Mouse (Mus musculus) adrenal gland, postnatal 36 days (tissue): ENCODE measurements around the gene Lsm11. TPM values are rescaled to one million over a fixed set of nuclear protein-coding genes. Genes with fewer than 3 reads are reported as not detected.

Experiments
- DNase-seq, 2 experiments: peaks; one replicate each; pipeline ENCODE4 v3.0.0; 2021; ENCODE audit warnings: mixed read lengths in 1 of 2
- total RNA-seq, 2 experiments: library from RNA; stranded (reverse); gene quantifications; 2 replicates each; pipeline ENCODE4 v1.2.3; 2021

The Lsm11 gene
- total RNA-seq, 2 experiments from 2014 or later = 12.8 to 16.7 TPM

DNA sequence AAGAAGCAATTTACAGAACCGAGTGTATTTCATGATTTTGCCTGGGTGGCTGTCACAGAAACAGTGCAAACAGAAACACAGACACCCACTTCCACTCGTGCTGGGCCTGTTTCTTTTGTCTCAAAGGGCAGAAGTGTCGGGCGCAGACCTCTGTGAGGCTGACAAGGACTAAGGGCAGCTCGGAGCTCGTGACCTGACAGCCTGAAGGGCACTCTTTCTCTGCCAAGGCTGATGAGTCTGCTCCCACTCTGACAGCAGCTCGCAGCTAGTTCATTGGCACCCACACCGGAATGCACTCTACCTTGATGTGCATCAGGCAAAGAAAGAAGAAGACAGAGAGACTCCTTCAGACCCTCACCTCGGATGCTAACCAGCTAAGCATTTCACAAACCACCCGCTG lies 15.2 kb downstream of the Lsm11 start:
- peak; percentile 13 to 63 for DNase-seq

DNA sequence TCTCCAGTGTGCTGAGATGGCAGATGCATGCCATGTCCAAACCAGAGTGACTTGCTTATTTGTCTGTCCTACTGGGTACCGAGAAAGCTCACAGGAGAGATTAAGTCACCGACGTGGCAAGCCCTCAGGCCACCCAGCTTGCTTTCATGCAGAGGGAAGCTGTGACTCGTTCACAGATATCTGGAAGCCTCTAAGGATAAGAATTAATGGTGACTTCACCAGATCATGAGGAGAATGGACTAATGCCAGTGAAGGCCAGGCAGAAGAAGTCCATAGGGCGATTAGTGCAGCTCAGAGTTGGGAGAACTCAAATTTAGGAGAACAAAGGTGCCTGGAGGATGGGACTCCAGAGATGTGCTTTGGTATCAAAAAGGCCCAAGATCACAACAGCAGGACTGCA lies 17.3 kb downstream of the Lsm11 start:
- peak; percentile 18 to 31 for DNase-seq

DNA sequence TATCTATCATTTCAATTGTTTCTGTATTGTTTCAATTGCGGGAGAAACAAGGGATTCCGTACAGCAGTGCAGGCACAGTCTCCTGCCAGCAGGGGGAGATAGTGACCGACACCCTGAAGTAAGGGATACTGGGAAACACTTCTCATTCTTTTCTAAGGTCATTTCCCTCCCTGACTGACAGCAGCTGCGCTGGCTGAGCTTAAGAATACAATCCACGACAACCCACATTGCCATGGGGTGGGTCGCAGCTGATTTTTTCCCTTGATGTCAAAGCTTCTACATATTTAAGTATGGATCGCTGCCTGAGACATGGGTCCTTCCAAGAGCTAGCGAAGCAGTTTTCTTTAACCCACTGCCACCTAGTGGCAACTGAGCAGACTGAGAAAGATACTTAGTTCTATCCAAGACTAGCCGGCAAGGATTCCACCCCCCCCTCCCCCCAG lies 18.1 kb downstream of the Lsm11 start:
- peak; percentile 77 to 82 for DNase-seq

DNA sequence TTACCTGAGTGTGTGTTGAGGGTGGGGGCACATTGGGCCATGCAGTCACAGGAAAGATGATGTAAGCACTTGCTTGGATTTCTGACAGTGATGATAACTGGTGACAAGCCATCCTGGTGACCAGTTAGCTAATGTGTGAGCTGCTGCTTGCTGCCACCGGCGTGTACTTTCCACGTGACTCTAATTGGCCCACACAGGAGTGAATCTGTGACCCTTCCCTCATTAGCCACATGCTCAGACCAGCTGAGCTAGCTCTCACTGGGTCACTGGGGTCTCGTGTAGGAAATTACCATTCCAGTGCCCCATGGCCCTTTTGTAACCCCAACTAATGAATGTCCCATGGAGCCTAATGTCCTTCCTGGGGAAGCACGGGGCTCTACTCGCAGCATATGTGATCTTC lies 19.3 kb downstream of the Lsm11 start:
- DNase-seq = no peak

DNA sequence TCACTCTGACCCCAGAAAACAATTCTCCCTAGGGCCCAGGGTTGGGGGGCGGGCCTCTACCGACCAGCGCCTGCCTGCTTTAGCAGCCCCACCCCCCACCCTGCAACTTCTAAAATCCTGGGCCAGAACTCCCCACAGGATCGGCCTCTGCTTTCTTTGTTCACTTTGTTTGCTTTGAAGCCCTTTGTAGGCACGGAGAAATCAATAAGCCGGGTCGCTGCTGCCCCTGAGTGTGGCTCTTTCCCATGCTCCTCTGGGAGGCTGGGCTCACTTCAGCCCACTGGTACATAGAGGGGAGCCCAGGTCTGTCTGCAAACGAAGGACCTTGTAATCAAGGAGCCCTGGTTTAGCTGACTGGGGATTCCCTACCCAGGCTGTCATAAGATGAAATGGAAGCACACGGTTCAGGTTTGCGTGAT lies 23.2 kb downstream of the Lsm11 start:
- DNase-seq = no peak

DNA sequence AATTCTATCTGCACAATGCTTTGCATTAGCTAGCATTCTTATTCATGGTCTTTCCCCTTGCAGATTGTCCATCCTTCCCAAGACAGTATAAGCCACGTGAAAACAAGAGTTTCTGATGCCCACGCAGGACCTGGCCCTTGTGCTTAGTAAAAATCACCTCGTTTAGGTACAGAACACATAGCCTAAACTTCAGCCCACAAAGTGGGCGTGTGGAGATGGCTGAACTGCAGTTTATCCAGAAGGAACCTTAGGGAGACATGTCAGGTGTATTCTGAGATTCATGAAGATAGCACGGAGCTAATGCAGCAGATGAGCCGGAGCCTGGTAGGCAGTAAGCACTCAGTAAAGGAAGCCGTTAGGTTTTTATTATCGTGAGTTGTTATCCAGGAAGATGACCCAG lies 23.7 kb downstream of the Lsm11 start:
- DNase-seq = no peak

DNA sequence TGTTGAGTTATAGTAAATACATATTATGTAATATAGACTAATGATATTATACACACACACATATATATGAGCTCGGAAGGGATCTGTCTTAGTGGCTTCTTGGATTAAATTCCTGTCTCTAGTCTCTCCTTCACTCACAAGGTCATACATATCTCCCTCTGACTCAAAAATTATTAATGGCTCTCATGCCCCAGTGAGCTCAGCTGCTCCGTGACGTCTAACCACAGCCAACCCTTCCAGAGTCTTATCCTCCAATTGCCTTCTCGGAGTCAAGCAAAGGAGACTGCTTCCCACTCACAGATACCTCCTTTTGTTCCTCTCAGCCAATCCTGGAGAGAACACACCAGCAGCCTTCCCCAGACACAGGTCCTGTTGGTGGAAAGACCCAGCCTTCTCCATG lies 25.9 kb downstream of the Lsm11 start:
- DNase-seq = peak; percentile 65 to 71

DNA sequence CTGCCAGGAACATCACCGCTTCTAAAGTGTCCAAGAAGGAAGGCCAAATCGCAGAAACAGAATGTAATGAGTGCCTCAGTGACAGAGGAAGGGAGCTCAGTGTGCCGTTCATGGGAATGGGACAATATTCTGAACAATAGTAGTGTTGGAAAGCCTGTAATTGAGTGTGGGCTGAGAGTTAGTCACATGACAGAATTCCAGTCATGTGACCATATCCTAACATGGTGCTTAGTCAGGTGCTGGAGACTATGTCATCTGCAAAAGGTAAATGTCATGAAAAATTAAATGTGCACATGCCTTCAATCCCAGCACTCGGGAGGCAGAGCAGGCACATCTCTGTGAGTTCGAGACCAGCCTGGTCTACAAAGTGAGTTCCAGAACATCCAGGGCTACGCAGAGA lies 26.7 kb downstream of the Lsm11 start:
- no peak for DNase-seq

DNA sequence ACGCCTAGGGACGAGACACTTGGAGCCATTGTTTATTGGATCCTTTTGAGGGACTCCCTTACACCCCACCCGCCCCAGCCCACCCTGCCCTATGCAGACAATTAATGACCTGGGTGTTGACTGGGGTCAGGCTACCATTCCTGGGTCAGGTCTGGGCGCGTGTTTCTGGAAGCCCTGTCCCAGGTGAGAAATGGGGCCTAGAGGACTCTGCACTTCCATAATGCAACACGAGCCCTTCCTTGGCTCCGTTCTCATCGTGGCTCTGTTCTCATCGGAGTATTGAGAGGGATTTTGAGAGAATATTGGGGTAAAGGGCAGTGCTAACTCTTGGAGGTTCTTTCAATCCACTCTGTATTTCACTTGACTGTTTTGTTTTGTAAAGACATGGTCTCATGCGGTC lies 28.5 kb downstream of the Lsm11 start:
- DNase-seq = no peak

DNA sequence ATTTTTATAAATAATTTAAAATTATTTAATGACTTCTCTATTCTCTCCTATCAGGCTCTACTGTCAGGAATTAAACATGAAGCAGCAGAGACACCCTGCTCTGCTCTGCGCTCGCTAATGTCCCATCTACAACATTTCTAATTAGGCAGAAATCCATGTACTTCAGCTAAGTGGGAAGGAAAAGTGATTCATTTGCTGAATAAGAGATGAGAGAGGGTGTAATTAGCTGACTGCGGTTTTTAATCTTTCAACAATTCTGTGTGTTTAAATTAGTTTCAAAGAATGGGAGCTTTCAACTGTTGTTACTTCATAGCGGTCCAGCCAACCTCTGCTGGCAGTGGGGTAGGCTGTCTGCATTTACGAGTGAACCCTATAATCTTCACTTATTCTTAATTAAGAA lies 34.0 kb downstream of the Lsm11 start:
- DNase-seq = no peak

DNA sequence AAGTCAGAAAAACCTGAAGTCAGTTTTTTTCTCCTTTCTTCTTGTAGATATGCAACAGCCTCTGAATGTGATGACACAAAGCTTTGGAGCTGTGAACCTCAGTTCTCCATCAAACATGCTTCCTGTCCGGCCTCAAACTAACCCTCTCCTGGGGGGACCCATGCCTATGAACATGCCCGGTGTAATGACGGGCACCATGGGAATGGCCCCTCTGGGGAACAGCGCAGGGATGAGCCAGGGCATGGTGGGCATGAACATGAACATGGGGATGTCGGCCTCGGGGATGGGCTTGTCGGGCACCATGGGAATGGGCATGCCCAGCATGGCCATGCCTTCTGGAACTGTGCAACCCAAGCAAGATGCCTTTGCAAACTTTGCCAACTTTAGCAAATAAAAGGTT lies 35.8 kb downstream of the Lsm11 start:
- DNase-seq = no peak

DNA sequence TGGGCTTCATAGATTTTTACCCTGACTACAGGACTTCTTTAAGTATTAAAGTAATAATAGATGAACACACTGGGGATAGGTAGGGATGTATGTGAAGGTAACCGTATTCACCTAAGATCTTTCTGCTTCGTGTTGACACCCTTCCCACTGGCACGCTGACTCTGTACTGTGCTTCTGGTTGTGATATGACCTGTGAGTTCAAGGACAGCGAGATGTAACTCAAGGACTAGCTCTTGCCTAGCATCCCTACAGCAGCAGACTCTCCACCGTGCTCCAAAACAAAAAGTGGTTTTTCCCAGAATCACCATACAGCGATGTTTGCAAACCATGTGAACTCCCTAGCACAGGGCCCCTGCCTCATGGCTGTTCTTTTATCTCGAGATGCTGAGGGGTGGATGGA lies 36.7 kb downstream of the Lsm11 start:
- DNase-seq = no peak

DNA sequence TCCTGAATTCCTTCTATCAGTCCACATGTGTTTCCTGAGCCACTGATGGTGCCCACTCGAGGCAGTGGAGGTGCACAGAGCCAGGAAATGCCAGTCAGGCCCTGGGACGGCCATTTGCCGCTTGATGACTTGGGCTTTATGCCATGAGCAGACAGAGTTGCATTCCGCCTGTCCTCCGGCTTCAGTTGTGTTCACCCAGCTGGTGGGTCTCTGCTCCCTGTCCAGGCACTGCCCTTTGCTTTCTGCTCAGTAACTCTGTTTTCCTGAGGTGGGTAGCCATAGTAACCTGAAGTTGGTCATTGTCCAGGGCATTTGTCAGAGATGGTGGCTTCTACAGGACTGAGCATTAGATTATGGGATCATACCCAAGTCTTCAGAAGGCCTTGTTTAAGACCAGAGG lies 37.4 kb downstream of the Lsm11 start:
- no peak for DNase-seq

DNA sequence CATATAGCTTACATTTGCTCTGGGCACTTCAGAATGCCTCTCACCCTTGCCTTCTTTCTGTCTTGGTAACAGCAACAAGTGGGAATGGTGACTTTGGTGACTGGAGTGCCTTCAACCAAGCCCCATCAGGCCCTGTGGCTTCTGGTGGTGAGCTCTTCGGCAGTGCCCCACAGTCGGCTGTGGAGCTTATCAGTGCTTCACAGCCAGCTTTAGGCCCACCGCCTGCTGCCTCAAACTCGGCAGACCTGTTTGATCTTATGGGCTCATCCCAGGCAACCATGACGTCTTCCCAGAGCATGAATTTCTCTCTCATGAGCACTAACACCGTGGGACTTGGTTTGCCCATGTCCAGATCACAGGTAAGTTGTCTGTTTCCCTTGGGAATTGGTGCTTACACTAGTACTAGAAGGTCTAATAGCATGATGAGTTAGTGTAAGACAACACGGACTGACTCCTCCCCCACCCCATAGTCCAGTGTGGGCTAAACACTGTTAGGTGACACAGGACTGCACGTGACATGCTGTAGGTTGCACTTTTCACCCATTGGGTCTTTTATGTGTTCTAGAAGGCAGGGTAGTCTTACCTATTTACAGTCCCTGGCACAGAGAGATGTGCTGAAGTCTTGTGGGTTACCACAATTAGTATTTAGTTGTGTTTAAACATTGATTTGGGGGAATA lies 38.5 kb downstream of the Lsm11 start:
- no peak for DNase-seq

DNA sequence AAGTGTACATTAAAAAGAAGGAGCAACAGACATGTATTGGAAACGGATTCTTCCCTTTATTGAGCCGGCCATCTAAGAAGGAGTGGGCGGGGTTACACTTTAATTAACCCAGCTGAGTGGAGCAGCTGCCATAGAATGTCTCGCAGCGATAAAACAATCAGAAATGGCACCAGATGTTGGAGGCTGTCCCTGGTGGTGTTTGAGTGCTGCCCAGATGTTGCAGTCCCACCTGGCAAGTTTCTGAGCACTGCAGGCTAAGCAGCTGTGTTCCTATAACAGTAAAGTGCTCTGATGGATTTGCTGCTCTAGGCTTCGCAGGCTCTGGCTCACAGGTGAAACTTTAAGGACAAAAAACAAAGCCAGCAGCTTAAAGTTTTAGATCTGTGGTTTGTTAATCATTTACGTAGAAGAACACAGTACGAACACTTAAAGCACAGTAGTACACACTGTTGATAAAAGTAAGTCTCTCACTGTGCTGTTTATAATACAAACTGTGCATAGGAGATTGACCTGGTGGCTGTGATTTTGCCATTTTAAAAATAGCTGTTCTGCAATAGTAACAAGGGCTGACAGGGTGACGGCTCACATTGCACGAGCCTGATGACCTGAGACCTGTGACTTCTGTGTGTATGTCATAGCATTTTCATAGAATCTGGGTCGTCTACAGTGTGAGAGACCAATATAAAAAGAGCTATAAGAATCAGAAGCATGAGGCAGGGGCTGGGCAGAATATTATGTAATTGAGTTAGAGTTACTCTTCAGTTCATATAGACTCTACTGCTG lies 44.3 kb downstream of the Lsm11 start:
- no peak for DNase-seq

DNA sequence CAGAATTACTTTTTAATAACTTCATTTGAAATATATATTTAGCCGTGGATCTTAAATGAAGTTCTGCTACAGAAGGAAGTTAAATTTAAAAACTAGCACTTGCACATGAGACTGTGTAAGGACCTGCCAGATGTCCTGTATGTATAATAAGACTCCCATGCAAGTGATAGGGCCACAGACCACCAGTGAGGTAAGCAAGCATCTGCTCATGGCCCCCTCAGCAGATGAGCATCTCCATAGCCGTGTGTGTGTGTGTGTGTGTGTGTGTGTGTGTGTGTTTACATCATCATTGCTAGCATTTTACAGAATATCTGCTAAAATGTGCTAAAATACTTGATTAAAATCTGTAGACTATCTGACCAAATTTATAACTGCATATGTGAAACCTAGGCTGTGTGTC lies 47.3 kb downstream of the Lsm11 start:
- DNase-seq = no peak

DNA sequence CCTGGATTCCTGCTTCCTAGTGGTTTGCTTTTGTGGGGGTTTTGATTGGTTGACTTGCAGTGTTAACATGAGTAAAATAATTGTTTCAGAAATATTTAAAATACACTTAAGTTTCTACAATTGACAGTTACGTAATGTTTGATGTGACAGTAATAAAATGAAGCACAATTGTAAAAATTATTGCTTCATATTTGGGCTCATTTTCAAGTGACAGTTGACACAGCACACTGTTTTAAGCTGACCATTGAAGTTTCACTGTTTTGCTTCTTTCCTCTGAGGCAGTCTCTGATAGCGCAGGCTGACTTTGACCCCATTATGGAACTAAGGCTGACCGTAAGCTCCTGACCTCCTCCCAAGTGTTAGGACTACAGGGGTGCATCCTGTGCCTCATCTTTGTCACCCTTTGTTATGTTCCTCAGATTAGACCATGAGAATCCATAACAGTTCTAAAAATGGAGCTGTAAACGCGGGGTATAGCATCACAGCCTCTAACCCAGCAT lies 51.8 kb downstream of the Lsm11 start:
- no peak for DNase-seq

DNA sequence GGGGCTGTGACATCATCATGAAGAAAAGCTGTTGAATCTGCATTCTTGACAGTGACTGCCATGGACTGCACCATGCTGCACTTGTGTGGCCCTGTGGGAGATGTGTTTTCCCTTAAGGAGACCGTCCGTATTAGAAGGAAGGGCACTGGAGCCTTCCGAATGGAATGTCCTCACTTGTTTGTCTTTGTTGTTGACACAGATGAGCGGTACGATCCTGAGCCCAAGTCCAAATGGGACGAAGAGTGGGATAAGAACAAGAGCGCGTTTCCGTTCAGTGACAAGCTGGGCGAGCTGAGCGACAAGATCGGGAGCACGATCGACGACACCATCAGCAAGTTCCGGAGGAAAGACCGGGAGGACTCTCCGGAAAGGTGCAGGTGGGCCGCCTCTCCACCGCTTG lies 54.3 kb downstream of the Lsm11 start:
- no peak for DNase-seq

DNA sequence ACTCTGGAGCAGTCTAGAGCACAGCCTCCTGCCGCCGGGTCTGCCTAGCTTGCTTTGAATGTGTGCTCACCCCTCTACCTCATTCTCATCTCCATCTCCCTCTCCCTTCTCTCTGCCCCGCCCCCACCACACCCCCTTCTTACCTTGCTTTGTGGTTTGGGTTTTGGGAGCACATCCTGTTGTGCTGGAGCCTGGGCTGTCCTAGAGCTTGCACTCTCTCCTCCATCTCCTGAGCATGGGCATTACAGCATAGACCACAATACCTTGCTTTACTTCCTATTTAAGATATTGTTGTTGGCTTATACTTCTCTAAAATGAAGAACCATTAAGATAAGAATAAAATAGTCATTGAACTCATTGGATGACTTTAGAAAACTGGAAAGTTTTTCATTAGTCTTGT lies 54.8 kb downstream of the Lsm11 start:
- no peak for DNase-seq

DNA sequence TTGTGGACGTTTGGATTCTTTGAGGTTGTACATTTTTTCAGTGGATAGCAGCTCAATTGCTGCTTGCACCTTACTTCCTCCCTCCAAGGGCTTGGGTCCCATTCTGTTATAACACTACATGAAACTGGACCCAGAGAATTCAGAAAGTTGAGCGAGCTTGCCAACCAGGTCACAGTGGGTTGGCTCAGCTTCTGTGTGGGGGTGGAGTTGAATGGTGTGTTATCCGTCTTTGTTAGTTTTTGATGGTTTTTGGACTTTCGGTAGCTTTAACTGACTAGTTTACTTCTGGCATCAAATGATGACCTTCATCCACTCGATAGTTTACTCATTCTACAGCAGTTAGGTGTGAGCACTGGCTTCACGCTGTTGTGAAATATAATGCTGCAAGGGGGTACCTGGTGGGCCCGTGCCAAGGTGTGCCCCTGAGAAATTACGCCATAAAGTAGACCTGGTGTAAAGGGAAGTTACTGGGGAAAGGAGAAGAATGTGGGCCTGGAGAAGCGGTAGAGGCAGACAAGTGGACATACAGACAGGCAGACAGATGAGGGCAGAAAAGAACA lies 56.2 kb downstream of the Lsm11 start:
- peak in 1 of 2 experiments; percentile 33 for DNase-seq

DNA sequence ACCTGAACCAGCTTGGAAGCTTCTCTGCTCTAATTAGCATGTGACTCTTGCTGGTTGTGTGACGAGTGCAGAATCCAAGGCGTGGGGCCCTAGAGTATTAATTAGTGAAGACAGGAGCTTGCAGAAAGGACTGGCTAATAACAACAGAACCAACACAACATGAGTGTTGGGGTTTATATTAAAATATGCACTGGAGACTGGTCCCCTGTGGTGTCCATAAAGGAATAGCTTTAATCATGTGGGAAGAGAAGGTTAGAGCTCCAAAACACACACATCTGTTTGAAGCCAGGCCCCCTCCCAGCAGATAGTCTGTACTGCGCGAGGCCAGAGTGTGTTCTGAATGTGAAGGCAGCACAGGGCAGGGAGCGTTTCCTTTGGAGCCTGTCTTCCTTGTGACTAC lies 58.1 kb downstream of the Lsm11 start:
- no peak for DNase-seq

DNA sequence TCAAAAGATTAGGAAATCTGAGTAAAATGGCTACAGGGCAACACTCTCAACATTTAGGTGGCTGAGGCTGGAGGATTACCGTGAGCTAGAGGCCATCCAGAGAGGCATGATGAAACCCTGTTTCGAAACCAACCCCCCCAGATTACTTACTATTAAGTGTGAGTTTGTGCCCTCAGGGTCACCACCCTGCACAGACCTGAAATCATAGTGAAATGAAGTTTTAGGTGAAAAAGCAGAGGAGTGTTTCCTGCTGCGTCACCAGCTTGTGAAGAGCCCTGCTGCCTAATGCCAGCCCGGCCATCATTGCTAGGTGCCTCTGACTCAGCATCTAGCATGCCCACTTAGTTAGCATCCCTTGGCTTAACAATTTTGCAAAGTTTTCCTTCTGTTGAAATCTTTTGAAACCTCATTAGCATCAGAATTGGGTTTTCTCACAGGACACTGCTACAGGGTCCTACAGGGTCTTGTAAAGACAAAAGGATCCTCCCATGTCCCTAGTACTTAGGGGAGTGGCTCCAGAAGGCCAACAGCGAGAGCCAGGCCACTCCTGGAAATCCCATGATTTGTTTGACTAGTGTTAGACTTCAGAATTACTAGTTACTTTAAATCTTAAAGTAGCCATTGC lies 59.0 kb downstream of the Lsm11 start:
- no peak for DNase-seq

DNA sequence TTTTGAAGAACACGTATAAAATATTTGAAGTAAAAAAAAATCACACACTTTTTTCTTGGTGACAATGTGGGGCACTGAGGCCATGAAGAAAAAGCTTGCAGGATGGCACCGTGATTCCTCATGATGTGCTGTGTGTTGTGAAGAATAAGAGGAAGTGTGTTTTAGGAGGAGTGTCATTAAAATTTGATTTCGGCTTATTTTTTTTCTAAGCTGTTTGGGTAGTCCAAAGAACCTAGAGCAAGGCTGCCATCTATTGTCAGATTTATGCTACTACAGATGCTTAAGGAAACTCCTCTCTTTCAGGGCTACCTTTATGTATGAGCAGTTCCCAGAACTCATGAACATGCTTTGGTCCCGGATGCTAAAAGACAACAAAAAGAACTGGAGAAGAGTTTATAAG lies 60.7 kb downstream of the Lsm11 start:
- DNase-seq = peak in 1 of 2 experiments; percentile 15
